Mouse (Mus musculus): ENCODE data around the gene Kcne4. TPM values are rescaled to one million over a fixed set of nuclear protein-coding genes. Genes with fewer than 3 reads are reported as not detected.

Kcne4 gene
- polyA plus RNA-seq, 1 experiment from 2014 or later, result 2.7 TPM

DNA sequence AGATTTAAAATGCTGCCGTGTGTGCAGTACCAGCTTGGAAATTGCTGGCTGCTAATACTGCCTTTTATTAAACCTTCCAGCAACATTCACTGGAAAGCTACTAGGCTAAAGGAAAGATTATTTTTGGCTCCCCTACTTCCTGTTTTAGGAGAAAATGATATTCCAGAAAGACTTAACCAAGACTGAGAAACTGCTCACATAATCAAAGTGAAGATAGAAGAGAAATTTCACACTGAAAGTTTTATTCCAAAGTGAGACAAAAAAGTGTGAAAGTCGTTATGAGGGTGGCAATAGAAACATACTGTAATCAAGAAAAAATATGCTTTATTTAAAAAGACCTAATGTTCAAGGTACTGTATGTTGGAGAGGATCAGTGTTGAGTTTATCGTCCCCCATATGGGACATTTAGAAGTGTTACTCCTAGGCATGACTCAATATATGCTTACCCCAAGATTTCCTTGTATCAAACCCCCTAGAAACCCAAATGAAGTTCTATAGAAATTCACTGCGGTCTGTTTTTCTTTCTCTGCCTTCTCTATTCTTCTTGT, 48.3 kb downstream of the Kcne4 start:
- DNase-seq (ENCODE audit: low spot score) (no peak), ATAC-seq (ENCODE audit: insufficient read depth, low FRiP score, low TSS enrichment) (no peak)
- Histone ChIP-seq H3K4me1 (ENCODE audit: control insufficient read depth, insufficient read depth, low read length) (no peaks in the 10 kb centered on the region), H3K4me3 (ENCODE audit: low read depth, low read length) (no peak overlapping the region), H3K4me2 (ENCODE audit: low read depth) (no peak overlapping the region), H3K27ac (ENCODE audit: low read depth, low read length) (no peak overlapping the region), H3K9ac (ENCODE audit: low read length) (no peak overlapping the region), H3K9me3 (ENCODE audit: control insufficient read depth, low read length) (no peaks in the 10 kb centered on the region), H3K27me3 (ENCODE audit: control insufficient read depth, insufficient read depth, low read length) (no peaks in the 10 kb centered on the region), H3K36me3 (ENCODE audit: control insufficient read depth, insufficient read depth, low read length) (no peaks in the 10 kb centered on the region)
- 86% methylated on average over 4 of the region's 4 CpGs for WGBS

DNA sequence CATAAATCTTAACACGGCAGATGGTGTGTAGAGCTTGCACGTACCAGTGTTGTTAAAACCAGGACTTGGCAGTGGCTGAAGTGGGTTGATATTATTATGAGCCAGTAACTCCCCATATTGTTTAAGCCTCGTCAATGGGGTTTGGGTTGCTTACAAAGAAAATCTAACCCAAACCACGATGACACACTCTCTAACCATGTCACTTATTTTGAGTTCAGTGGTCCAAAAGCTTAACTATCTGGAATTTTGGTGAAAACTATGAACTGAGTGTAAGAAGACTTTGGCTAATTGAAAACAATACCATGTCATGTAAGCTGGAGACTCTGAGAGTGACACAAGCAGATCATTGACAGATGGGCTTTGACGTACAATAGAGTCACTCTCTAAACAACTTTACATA, 49.4 kb downstream of the Kcne4 start:
- Histone ChIP-seq H3K4me1 (ENCODE audit: control insufficient read depth, insufficient read depth, low read length) (no peaks in the 10 kb centered on the region), H3K4me2 (ENCODE audit: low read depth) (no peak overlapping the region), H3K36me3 (ENCODE audit: control insufficient read depth, insufficient read depth, low read length) (no peaks in the 10 kb centered on the region), H3K9ac (ENCODE audit: low read length) (no peak overlapping the region), H3K9me3 (ENCODE audit: control insufficient read depth, low read length) (no peaks in the 10 kb centered on the region), H3K27me3 (ENCODE audit: control insufficient read depth, insufficient read depth, low read length) (no peaks in the 10 kb centered on the region), H3K27ac (ENCODE audit: low read depth, low read length) (no peak overlapping the region), H3K4me3 (ENCODE audit: low read depth, low read length) (no peak overlapping the region)
- 95% methylated on average over 5 of the region's 5 CpGs for WGBS
- no peak for ATAC-seq (ENCODE audit: insufficient read depth, low FRiP score, low TSS enrichment)
- no peak for DNase-seq (ENCODE audit: low spot score)

DNA sequence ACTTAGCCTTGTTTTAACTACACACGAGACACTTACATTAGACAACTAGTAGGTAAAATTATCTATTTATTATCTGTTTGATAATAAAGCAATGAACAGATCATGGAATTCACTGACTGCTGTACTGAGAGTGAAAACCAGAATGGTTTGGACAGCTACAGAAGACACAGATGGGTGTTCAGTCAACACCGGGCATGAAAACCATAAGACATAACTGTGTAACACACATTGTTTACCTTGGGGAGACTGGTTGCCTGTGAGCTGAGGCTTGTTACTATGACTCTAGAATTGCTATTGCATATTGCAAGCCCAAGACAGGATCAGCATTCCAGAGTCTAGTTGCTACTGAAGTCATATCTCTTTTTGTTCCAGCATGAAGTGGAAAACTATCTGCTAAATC, 49.9 kb downstream of the Kcne4 start:
- no peaks in the 10 kb centered on the region for H3K4me1 ChIP-seq (ENCODE audit: control insufficient read depth, insufficient read depth, low read length)
- H3K9me3 ChIP-seq (ENCODE audit: control insufficient read depth, low read length), result no peaks in the 10 kb centered on the region
- WGBS, result 90% methylated on average over 2 of the region's 2 CpGs
- no peak overlapping the region for H3K4me2 ChIP-seq (ENCODE audit: low read depth)
- no peak overlapping the region for H3K4me3 ChIP-seq (ENCODE audit: low read depth, low read length)
- no peak overlapping the region for H3K9ac ChIP-seq (ENCODE audit: low read length)
- DNase-seq (ENCODE audit: low spot score) (no peak), ATAC-seq (ENCODE audit: insufficient read depth, low FRiP score, low TSS enrichment) (no peak)
- H3K36me3 ChIP-seq (ENCODE audit: control insufficient read depth, insufficient read depth, low read length), result no peaks in the 10 kb centered on the region
- no peak overlapping the region for H3K27ac ChIP-seq (ENCODE audit: low read depth, low read length)
- H3K27me3 ChIP-seq (ENCODE audit: control insufficient read depth, insufficient read depth, low read length), result no peaks in the 10 kb centered on the region

Other genes starting within 250 kb of the Kcne4 start
- gene Acsl3, start 158.9 kb upstream of the Kcne4 start, polyA plus RNA-seq (2014; fragmentation: Nextera tagmentation; extraction: Ambion mirVana), result 99.9 and 104 TPM in 2 replicates
- gene Utp14b, start 158.7 kb upstream of the Kcne4 start, polyA plus RNA-seq (2014; fragmentation: Nextera tagmentation; extraction: Ambion mirVana), result 5.0 and 5.4 TPM in 2 replicates

Data from neural tube, embryonic 11.5 days (tissue).